Mouse (Mus musculus) natural killer cell, adult 2 months (primary cell): ENCODE results near the gene Prkar2b.

ENCODE experiments used
- DNase-seq, 2 experiments: peaks; one replicate each; pipeline ENCODE4 v3.0.0; 2022; ENCODE audit warnings: low spot score in 2 of 2

Prkar2b gene

DNA sequence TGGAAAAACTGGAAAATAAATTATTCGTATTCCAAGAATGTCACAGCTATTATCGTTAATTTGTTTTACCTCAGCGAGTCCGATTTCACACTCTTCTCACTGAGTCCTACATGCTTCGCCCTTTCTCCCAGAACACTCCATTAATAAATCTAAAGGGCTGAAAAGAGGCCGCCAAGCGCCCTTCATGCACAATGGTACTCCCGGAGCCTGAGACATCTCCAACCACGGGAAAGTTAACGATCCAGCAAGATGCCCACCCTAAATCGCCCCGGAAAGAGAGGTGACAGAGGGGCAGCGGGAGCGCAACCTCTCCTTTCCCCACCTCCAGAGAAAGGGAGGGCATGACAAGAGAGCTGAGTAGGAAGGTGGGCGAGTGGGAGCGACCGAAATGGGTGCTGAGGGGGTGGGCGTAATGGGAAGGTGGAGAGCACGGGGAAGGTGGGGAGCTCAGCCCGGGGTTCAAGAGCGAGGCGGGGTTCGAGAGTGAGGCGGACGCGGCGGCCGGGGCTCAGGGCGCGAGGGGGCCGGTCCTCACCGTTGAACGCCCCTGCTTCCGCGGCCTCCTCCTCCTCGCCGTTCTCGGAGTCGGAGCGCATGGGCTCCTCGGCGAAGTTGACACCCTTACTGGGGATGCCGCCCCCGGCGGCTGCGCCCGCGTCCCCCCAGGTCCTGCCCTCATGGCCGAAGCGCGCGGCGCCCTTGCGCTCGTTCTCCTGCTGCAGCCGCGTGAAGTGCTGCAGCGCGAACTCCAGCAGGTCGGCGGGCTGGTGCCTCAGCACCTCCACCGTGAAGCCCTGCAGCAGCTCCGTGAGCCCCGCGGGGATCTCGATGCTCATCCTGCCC, 628 bp downstream of the Prkar2b start:
- no peak for DNase-seq

DNA sequence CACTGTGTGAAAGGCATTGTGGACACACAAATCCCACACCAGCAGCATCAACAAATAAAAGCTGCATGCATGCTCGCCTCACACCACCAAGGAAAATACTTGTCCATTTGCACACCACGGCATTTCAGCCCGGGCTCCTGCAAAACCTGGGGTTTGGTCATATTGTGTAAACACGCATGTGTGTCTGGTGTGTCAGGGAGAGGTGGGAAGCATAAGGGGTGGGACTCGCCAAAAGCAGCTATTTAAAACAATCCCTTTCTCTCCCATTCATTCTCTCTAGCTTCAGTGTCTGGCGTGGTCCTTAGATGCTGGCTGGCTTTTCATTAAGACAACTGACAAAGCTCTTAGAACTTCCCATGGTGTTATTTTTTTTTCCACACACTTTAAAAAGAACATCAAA, 1.4 kb downstream of the Prkar2b start:
- no peak for DNase-seq

DNA sequence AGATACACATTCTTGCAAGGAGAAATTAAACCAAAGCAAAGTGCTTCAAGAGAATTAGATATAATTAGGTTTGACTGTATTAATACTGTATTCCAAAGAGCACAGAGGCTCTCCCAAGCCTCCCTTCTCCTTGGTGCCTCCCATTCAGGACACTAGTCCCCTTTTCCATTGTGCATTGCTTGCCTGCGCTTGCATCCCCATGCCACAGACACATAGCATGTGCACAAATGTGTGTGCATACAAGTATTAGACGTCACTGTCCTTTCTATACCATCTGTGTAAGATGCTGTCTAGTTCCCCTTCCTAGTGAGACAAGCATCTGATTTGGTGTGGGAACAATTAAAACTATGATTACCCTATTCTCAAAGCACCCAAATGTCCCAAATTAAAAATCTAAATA, 2.0 kb downstream of the Prkar2b start:
- DNase-seq: no peak

DNA sequence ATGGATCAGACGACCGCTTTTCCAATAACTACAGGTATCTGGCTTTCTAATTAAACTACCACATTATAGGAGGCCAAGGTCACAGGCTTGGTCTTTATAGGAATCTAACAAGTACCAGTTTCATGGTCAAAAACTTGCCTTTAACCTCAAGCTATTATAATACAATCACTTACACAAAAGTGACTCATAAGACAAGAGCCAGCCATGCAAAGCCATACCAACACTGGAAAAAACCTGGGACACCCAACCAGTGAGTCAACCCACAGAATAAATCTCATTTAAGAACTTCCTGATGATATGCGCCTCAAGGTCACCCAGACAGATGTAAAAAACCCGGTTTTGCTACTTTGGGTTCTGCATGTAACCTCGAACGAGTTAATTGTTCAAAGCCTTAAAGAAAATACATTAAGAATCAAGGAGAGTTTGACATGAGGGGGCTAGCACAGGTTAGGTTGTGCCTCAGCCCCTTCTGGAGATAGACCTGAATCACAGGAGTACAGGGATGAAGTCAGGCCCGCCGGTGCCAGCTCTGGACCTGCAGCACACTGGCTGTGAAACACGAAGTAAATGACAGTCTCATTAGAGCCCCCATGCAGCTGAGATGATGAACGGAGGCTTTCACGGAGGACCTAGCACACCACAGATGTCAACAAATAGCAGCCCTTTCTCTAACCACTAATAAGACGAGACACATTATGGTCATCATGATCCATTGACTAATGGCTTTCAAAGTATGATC, 3.5 kb downstream of the Prkar2b start:
- no peak for DNase-seq

DNA sequence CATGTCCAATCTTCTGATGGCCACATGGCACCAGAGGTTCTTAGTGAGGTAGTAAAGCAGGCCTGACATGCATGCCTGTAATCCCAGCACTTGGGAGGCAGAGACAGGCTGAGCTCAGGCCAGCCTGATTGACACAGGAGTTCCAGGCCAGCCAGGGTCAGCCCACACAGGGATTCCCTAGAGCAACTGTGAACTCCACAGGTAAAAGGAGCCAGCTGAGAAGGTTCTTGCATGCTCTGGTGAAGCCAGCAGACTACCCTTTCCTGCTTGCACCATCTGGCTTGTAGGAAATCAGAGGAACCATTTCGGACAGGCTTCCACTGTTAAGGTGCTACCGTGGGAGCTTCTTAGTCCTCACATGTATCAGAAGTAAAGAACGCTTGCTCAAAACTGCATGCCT, 5.3 kb downstream of the Prkar2b start:
- no peak for DNase-seq

DNA sequence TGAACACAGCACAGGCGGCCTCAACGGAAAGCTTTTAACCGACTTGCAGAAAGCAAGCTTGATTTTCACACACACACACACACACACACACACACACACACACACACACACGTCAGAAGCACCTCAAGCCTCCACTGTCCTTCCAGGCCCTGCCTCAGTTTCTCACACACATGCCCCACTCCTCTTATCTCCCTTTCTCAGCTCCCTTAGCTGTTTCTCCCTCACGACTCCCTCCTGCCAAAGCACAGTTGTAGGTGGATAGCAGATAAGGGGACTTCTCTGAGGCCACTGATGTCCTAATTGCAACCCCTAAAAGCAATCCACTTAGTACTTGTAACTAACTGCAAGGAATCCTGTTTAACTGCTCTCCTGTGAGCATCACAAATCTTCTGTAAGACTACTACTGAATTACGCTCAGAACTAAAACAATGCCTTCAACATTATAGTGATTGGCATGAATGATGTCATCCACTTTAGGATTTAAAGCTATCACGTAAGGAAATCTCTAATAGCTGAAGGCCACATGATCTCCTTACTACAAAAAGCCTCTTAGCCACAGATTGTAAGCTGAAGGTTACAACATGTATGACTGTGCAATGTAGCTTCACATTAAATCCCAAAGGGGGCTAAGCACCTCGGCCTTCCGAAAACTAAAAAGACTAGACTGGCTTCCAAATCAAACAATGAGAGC, 6.5 kb downstream of the Prkar2b start:
- no peak for DNase-seq

DNA sequence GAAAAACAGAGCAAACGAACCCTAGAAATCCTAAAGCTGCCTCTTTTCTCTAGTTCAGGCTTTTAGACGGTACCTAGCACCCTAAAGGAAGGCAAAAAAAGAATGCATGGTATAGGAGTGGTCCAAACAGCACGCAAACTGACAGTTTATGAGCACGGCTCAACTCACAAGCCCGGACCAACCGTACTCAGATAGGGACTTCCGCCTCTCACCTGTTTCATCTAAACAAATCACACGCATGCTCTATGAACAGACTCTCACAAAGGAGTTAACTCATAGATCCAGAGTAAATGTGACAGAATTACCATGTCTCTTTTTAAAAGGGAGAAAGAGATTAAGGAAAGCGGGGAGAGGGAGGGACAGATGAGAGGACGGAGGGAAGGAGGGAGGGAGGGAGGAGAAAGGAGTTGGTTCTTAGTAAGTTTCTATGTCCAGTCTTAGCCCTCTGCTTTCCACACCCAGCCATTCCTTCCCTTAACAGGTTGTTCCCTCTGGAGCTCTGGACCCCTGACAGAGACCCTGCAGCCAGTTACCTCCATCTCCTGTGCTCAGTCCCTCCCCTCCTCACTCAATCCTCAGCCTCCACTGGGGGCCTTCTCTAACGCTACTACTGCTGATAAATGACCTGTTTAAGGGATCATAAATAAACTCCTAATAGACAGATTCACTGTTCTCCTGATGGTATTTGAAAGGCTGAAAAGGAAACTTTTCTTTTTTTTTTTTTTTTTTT, 7.3 kb downstream of the Prkar2b start:
- DNase-seq: no peak

DNA sequence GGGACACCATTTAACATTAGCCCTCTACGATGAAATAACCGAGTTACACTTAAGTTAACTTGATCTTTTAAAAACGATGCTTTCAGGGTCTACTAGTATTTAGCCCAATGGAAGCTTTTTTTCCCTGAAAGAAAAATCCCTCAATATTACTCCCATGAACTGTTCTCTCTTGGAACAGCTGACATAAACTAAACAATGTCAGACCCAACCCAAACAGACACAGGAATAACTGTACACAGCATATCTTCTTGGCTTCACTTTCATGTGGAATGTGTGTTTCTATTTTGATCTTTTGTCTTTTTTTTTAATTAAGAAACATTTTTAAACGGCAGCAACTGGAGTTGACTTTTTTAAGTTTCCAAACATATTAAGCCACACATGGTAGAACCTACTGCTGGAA, 8.2 kb downstream of the Prkar2b start:
- no peak for DNase-seq

DNA sequence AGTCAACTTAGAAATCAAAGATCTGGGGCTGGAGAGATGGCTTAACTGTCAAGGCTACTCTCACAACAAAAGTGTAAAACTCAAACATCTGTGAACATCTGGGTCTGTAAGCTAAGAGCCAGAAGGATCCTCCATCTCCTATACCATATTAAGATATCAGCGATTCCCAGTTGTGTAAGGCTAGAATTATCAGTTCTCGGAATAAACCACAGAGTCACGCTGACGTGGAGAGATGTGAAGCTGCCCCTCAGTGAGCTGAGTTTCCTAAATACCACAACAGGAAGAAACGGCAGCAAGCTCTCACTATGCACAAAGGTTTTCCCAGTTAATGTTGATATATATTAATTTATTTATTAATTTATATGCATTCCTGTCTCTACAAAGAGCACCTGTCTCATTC, 10.9 kb downstream of the Prkar2b start:
- DNase-seq: no peak

DNA sequence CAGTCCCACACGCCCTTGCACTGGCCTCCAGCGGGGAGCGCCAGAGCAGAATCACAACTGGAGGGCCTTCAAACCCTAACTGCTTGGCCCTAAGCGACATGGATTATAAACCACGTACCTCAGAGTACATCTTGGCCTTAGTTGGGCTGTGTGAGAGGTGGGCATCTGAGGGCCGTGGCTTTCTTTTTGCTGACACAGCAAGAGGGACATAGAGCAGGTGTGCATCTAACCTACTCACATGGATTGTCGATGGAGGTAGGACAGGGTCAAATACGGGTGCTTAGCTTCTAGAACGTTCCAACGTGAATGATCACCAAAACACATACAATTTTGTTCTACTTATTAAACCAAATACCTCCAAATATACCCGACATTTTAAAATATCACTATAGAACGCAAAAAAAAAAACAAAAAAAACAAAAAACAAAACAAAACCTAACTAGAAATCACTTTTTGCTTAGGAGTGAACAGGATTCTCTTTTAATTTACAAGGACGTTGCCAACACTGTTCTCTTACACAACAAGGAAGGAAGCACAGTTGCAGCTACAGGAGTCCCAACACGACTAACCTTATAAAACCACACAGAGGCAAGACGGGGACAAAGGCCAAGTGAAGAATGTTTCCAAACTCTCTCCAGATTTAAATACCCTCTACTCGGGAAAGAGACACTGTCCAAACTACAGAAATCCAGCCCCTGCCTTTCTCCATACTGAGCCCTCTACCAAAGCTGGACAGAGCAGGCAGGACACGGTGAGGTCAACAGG, 15.3 kb downstream of the Prkar2b start:
- no peak for DNase-seq

DNA sequence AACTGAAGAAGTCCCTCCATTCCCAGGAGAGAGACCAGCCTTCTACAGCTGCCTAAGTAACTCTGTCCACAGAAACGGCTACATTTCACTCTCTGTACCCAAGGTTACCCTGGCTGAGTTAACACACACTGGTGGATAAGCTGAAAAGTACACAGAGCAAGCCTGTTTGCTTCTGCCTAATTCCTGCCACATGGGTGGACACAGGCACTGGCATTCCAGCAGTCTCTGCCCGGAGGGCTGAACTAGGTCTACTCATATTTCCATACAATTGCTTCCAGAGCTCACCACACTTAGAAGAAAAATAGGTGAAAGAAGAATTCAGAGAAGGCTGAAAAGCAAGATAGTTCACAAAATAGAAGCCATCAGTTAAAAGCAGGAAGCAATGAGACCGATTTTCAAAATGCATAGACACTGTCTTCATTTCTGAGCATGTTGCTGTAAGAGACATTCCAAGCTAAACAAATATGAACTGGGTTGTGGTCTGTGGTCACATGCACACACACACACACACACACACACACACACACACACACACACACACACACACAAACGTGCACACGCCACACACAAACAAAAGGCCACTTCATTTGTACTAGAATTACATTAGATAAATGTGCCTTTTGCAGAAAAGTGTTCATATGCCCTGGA, 16.5 kb downstream of the Prkar2b start:
- DNase-seq: no peak

DNA sequence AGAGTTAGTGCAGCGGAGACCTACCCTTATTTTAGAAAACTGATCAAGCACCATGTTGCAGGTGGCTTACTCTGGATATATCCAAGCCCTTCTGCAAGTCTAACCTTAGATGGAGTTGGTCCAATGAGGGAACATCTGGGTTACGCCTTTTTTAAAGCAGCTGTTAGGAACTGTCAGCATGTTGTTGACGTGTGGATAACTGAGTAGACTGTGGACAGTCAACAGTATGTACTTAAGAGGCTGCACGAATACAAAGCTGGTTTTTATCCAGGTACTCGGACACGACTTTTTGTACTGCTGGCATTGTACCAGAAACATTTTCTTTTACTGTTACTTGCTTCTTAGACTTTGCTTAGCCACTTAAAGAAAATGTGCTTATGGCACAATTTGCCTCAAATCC, 27.6 kb downstream of the Prkar2b start:
- no peak for DNase-seq

DNA sequence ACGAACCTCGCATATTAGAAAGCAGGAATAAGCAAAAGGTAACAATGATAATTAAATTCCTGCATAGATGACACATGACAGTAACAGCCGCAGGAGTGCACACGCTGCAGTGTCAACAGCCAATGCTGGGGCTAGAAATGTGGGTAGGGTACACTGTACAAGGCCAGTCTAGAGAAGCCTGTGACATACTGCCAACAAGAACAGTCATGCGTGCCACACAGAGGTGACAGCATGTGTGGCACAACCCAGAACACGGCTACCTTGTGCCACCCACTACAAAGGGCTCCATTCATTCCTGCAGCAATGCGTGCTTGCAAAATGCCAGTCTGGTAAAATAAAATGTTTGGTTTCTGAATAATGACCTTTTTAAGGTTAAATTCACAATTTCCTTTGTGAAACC, 28.2 kb downstream of the Prkar2b start:
- DNase-seq: no peak

DNA sequence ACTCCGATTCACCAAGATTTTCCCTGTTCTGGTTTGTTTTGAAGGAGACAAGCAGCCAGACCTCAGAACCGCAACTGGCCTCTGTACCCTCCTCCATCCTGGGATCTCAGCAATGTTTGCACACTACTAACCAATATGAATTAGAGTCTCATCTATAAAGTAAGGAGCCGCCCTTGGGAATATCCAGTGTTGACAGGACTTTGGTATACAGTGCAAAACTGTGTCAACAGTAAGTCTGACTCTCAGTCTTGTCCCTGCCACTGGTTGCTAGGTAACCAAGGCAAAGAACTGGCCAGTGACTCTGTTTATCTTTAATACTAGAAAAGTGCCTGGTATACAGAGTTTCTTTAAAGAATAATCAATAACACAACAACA, 42.7 kb downstream of the Prkar2b start:
- DNase-seq: no peak

DNA sequence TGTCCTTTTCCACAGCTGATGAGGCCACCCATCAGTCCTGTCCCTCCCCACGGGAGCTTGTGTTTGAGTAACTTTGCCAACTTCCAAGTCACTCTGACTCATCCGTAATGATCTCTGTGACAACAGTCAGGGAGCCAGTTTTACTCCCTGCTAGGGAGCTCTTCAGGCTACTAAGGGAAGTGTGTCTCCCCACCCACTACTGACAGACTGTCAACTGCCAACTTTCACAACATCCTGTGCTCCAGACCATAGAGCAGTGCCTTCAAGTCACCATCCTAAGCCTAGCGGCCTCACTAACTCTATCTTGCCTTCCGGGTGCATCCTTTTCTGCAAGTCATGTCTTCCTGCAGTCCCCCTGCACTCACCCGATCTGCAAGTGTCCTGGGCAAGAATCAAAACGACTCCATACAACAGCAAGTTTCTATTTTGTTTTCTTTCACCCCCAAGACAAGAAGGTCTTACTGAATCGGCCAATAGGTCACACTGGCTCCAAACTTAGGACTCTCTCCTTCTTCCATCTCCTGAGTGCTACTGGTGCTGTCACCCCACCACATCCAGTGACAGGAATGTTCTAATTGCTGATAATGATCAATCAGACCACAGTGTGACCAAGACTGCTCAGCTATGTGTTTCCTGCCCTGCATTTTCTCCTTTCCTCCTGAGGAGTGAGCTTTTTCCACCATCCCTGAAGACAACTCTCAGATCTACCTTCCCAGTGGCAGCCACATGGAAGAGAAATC, 43.3 kb downstream of the Prkar2b start:
- peak in 1 of 2 experiments; percentile 13 for DNase-seq

DNA sequence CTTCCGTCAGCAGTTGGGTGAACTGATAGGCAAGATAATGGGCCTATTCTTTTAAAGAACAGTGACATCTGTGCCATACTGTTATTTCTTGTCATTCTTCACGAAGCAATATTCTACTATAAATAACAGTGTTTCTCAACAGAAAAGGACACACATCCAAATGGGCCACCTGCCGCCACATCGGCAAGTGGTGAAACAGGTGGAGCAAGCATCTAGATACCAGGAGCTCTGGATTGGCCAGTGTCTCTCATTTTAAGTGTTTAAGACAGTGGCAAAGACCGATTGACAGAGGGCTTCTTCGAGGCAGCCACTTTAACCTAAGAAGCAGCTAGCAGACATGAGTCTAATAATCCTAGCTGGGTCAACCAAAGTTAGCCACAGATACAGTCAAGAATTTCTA, 44.6 kb downstream of the Prkar2b start:
- no peak for DNase-seq

DNA sequence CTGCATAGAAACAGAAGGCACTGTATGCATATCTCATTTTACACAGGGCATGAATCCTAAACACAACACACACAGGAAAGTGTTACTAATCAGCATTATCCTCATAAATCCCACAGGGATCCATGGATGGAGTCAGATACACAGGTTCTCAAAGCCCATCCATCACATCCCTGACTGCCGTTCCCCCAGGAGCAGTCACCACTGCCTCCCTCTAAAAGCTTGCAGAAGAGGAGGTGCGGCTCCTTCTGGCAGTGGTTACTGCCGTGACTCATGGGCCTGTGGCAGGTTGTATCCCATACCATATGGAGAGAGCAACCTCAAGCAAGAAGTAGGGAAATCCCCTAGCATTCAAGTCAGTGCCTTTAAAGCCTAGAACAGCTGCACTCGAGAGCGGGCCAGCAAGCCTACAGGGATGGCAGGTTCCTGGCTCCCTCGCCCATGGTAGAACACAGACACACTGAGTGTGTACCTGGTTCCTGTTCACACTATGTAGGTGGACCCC, 45.8 kb downstream of the Prkar2b start:
- DNase-seq: no peak

DNA sequence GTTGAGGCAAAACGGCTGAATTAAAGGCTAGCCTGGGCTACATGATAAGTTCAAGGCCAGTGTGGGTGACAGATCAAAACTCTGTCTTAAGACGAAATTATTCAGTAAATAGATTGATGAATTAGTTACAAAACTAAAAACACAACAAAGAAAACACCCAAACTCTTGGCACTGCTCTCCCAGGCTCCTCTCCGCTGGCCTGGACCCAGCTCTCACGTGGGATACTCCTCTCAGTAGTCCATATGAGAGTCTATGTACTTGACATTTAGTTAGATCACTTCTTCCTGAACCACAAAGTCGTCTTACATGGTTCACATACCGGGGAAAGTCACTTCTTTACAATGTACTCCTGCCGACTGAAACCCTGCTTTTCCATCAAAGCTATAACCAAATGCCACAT, 46.3 kb downstream of the Prkar2b start:
- DNase-seq: no peak

DNA sequence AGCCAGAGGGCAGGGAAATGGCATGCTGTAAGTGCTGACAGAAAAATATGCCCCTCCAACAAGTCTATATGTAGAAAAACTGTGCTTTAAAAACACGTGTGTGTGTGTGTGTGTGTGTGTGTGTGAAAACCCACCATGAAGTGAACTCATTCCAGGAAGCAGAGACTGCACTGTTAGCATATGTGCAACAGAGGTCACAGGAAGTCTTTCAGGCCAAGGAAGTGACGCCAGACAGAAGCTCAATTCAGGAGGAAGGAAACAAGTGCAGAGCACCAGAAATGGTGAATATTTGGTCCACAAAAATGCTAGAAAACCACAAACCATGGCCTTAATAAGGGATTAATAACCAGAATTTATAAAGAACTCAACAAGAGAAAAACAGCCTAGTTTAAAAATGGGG, 48.9 kb downstream of the Prkar2b start:
- no peak for DNase-seq

DNA sequence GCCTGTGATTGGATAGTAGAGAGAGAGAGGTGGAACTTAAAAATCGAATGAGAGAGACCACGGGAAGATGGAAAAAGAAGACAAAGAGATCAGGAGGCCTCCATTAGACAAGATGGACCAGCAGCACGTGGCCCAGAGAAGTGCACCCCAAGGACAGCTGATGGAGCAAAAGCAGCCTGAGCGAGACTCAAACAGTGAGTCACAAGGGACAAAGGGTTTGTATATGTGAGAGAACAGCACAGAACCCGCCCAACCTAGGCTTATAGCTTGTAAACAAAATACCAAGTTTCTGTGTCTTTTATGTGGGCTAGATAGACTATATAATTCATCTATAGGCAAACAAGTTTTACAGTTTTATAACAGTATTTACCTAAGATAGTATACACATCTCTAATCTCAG, 50.0 kb downstream of the Prkar2b start:
- DNase-seq: no peak
